Mouse (Mus musculus): ENCODE data around the gene Mpc1. TPM values are rescaled to one million over a fixed set of nuclear protein-coding genes. Genes with fewer than 3 reads are reported as not detected.
A peak's percentile ranks its signal among the peaks of the same experiment; 100 is the strongest.
"Not testable (repeated sequence)": the region's sequence is repeated elsewhere in the genome, so short reads cannot be mapped to it uniquely, and the experiment has no call there.

Mpc1 gene
- total and polyA plus RNA-seq, 3 experiments, result 17.5 to 89.6 (median 59.4) TPM

DNA sequence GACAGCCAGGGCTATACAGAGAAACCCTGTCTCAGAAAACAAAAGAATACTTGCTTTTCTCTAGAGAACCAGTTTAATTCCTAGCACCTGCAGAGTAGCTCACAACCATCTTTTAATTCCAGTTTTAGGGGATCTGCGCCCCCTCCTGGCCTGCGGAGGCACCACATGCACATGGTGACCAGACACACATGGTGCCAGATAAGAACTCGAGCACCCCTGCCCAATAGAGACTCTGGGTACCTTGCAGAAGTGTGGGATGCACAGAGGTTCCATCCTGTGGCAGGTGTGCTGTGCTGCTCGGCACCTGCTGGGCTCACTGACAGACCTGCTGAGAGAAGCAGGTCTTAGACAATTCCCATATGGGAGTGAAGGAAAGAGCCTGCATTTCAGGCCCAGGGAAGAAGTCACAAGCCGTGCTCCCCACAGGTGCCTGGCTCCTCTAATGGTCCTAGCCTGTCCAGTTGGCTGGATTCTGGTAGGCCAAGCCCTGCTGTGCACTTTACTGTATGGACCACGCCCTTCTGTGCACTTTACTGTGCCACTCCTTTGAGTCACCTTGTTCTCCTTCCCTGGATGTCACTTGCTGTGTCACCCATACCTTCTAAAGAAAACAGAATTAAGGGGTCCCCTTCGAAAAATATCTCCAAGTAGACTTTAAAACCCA is 45.9 kb downstream of the Mpc1 start:
- Histone ChIP-seq H3K27me3 (ENCODE audit: insufficient read depth, low read length) (no peaks in the 10 kb centered on the region), H3K4me3 (ENCODE audit: low read depth, low read length) (no peak overlapping the region), H3K36me3 (replicated peaks) (peaks cover 49% of the 10 kb centered on the region), H3K4me1 (ENCODE audit: insufficient read depth, low read depth, low read length) (no peaks in the 10 kb centered on the region), H3K9me3 (replicated peaks) (no peaks in the 10 kb centered on the region; the same call in 1 of the 2 replicates)
- ATAC-seq (ENCODE audit: extremely low read depth, insufficient number of reproducible peaks, low FRiP score, poor library complexity, severe bottlenecking) (no peak), DNase-seq (ENCODE audit: low spot score) (no peak)
- TF ChIP-seq GATA2 (IDR thresholded peaks at IDR 0.05; ENCODE audit: borderline replicate concordance, low read depth, low read length) (no peak), GATA1 (IDR thresholded peaks at IDR 0.05; ENCODE audit: borderline replicate concordance, low read length) (no peak), TAL1 (conservative IDR thresholded peaks at IDR 0.05; ENCODE audit: low read depth, low read length) (no peak), CTCF (IDR thresholded peaks at IDR 0.05; ENCODE audit: low read depth, low read length) (peak; percentile 34; the same call in 1 of the 2 replicates)

GRCm38 (mm10) chr17:8330602-8331001 is 47.9 kb downstream of the Mpc1 start:
- Histone ChIP-seq H3K36me3 (replicated peaks) (peaks cover 31% of the 10 kb centered on the region), H3K27me3 (ENCODE audit: insufficient read depth, low read length) (no peaks in the 10 kb centered on the region), H3K4me3 (ENCODE audit: low read depth, low read length) (no peak overlapping the region), H3K9me3 (replicated peaks) (no peaks in the 10 kb centered on the region; the same call in 1 of the 2 replicates), H3K4me1 (ENCODE audit: insufficient read depth, low read depth, low read length) (no peaks in the 10 kb centered on the region)
- ATAC-seq (ENCODE audit: extremely low read depth, insufficient number of reproducible peaks, low FRiP score, poor library complexity, severe bottlenecking), result no peak
- no peak for TF ChIP-seq GATA1 (IDR thresholded peaks at IDR 0.05; ENCODE audit: borderline replicate concordance, low read length)
- no peak for TF ChIP-seq GATA2 (IDR thresholded peaks at IDR 0.05; ENCODE audit: borderline replicate concordance, low read depth, low read length)
- no peak for TF ChIP-seq POLR2AphosphoS5 (IDR thresholded peaks at IDR 0.05; ENCODE audit: insufficient replicate concordance, low read depth, low read length)
- no peak for TF ChIP-seq CTCF (IDR thresholded peaks at IDR 0.05; ENCODE audit: low read depth, low read length)
- TF ChIP-seq TAL1 (conservative IDR thresholded peaks at IDR 0.05; ENCODE audit: low read depth, low read length), result no peak
- no peak for DNase-seq (ENCODE audit: low spot score)

GRCm38 (mm10) chr17:8337159-8337558 is 54.5 kb downstream of the Mpc1 start, which contains the start of gene Prr18:
Gene Prr18, plus strand, starts transcription at chr17:8337459.
- not testable (repeated sequence) for H3K4me3 ChIP-seq (ENCODE audit: low read depth, low read length); ATAC-seq (ENCODE audit: extremely low read depth, insufficient number of reproducible peaks, low FRiP score, poor library complexity, severe bottlenecking); H3K4me1 ChIP-seq (ENCODE audit: insufficient read depth, low read depth, low read length); H3K9me3 ChIP-seq (replicated peaks); DNase-seq (ENCODE audit: low spot score)
- H3K36me3 ChIP-seq (replicated peaks), result peaks cover 12% of the 10 kb centered on the region
- H3K27me3 ChIP-seq (ENCODE audit: insufficient read depth, low read length), result peaks cover 13% of the 10 kb centered on the region; the same call in 1 of the 2 replicates

- ATAC-seq (ENCODE audit: extremely low read depth, insufficient number of reproducible peaks, low FRiP score, poor library complexity, severe bottlenecking) (no peak), DNase-seq (ENCODE audit: low spot score) (no peak)
- Histone ChIP-seq H3K4me3 (ENCODE audit: low read depth, low read length) (no peak overlapping the region), H3K9me3 (replicated peaks) (peaks cover 6% of the 10 kb centered on the region), H3K4me1 (ENCODE audit: insufficient read depth, low read depth, low read length) (peaks cover 5% of the 10 kb centered on the region; the same call in 1 of the 2 replicates), H3K36me3 (replicated peaks) (peaks cover 12% of the 10 kb centered on the region), H3K27me3 (ENCODE audit: insufficient read depth, low read length) (peaks cover 23% of the 10 kb centered on the region)
- TF ChIP-seq CTCF (IDR thresholded peaks at IDR 0.05; ENCODE audit: low read depth, low read length) (no peak), TAL1 (conservative IDR thresholded peaks at IDR 0.05; ENCODE audit: low read depth, low read length) (no peak), GATA1 (IDR thresholded peaks at IDR 0.05; ENCODE audit: borderline replicate concordance, low read length) (no peak), GATA2 (IDR thresholded peaks at IDR 0.05; ENCODE audit: borderline replicate concordance, low read depth, low read length) (no peak), POLR2AphosphoS5 (IDR thresholded peaks at IDR 0.05; ENCODE audit: insufficient replicate concordance, low read depth, low read length) (no peak)
These were observed 57.1 kb downstream of the Mpc1 start for GRCm38 (mm10) chr17:8339666-8340374.

DNA sequence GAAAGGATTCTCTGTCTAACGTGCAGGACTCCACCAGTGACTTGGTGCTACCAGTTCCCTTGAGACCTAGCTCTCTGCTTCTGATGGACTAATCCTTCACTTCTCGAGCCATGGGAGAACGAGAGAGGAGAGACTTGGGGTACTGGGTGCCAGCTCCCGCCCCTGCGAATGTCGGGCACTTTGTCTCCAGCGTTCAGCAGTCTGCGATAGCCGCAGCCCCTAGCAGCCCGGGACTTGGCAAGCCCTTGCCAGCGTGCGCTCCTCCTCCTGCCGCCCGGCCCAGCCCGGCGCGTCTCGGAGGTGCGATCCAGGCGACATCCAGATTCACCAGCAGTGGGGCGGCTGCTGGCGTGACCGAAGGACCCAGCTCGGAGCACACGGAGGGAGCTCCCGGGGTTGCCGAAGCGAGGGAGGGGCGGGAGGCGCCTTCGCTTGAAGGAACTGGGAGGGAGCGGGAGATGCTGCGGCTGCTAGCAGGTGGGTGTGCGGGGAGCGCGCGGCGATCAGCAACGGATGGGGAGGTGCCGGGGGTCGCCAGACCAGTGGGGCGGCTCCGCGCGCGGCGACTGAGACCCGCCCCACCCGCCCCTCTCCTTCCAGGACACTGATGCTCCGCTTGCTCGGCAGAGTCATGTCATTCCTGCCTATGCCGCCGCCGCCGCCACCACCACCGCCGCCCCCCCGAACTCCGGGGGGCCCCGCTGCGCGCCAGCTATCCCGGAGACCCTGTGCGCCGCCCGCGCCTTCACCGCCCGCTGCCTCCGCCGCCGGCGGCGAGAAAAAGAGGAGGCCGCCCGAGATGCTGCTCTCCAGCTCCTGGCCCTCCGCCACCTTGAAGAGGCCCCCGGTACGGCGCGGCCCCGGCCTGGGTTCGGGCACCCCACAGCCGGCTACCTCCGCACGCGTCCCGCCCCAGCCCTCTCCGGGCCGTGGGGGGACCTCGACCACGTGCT is 58.0 kb downstream of the Mpc1 start:
- H3K9me3 ChIP-seq (replicated peaks), result peaks cover 6% of the 10 kb centered on the region
- DNase-seq (ENCODE audit: low spot score), result no peak
- no peak for TF ChIP-seq CTCF (IDR thresholded peaks at IDR 0.05; ENCODE audit: low read depth, low read length)
- TF ChIP-seq GATA2 (IDR thresholded peaks at IDR 0.05; ENCODE audit: borderline replicate concordance, low read depth, low read length), result no peak
- no peak for TF ChIP-seq POLR2AphosphoS5 (IDR thresholded peaks at IDR 0.05; ENCODE audit: insufficient replicate concordance, low read depth, low read length)
- no peak for TF ChIP-seq GATA1 (IDR thresholded peaks at IDR 0.05; ENCODE audit: borderline replicate concordance, low read length)
- TF ChIP-seq TAL1 (conservative IDR thresholded peaks at IDR 0.05; ENCODE audit: low read depth, low read length), result no peak
- H3K36me3 ChIP-seq (replicated peaks), result peaks cover 12% of the 10 kb centered on the region
- H3K4me1 ChIP-seq (ENCODE audit: insufficient read depth, low read depth, low read length), result peaks cover 5% of the 10 kb centered on the region; the same call in 1 of the 2 replicates
- no peak for ATAC-seq (ENCODE audit: extremely low read depth, insufficient number of reproducible peaks, low FRiP score, poor library complexity, severe bottlenecking)
- no peak overlapping the region; the same call in 1 of the 2 replicates for H3K4me3 ChIP-seq (ENCODE audit: low read depth, low read length)
- peaks cover 25% of the 10 kb centered on the region for H3K27me3 ChIP-seq (ENCODE audit: insufficient read depth, low read length)
